Mouse (Mus musculus) left cerebral cortex, adult 8-10 months (tissue): ENCODE measurements at regions not wholly inside any gene's neighbourhood (a gene's known extent, or its start where the extent isn't known, plus 50 kb on each side); places are given as distances from the start of the nearest gene placed in this dataset.

Experiments
- DNase-seq, 2 experiments: peaks; one replicate each; pipeline ENCODE4 v3.0.0; 2022; ENCODE audit warnings: low spot score in 2 of 2

DNA sequence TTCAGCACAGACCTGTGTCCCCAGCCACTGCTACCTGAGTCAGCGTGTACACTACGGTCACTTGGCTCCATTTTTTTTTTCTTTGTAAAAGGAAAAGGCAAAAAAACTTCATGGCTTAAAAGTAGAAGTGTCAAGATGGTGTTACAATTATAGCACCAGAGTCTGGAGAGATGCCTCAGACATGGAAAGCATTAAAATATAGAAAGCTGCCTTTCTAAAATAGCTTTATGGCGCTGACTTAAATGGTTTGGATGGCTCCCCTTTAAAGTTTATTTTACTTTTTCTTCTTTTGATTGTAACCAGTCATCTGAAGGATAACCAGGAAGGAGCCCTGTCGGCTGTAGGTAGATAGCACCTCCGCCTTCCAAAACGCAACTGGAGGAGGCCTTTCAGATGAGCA is 79.0 kb upstream of the Jade1 start:
- DNase-seq: no peak

DNA sequence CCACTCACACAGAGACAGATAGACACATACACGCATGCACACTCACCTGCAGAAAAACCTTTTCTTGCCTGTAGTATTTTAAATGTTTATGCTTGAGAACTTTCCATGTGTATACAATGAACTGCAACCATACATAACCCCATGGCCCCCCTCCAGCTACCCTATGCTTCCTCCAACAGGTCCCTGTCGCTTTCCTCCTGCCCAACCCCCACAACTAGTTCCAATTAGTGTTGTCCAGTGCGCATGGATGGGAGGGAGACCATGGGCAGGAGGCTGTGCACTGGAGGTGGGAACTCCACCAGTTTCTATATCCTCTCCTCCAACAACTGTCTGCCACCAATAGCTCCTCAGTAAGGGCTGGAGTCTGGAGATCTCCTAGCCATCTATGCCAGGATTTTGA is 82.9 kb upstream of the Jade1 start:
- no peak for DNase-seq

DNA sequence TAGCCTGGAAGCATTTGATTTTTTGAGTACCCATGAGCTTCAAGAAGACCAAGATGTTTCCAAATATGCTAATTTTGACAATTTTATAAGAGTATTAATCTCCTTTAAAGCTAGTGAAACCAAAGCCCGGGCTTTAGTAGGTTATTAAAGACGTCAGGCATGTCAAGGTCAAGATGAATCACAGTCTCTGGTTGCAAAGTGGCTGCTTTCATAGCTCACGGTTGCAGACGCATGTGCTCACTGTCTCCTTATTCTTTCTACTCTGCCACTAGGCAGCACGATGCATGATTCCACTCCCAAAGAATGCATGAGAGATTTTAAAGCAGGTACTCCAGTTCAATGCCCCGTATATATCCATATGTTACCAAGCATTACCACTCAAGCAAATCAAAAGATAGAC is 86.4 kb upstream of the Jade1 start:
- no peak for DNase-seq

DNA sequence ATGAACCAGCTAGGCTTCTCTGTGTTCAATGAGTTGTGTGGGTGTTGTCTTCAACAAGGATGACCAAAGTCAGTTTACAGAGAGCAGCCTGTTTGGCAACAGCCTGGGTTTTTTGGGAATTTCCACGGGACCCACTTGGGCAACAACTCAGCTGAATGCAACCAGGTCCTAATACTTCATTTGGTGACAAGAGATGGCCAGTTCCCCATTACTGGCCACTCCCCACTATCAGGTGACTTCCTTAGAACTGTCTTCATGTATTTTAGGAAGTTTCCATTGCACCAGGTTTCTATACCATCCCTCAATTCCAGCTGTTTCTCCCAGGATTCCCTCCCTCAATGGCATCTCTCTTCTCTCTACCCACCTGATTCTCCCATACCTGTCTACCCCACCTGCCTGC is 87.7 kb upstream of the Jade1 start:
- no peak for DNase-seq

DNA sequence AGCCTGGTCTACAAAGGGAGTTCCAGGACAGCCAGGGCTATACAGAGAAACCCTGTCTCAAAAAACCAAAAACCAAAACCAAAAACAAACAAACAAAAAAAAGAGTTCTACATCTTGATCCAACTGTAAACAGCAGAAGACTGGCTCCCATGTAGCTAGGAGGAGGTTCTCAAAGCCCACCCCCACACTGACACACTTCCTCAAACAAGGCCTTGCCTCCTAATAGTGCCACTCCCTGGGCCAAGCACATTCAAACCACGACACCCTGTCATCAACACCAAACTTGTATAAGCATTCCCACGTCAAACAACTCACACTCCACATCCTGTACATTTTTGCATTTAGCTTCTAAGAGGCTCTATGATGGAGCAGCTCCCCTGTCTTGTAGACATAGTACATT is 89.6 kb upstream of the Jade1 start:
- no peak for DNase-seq

DNA sequence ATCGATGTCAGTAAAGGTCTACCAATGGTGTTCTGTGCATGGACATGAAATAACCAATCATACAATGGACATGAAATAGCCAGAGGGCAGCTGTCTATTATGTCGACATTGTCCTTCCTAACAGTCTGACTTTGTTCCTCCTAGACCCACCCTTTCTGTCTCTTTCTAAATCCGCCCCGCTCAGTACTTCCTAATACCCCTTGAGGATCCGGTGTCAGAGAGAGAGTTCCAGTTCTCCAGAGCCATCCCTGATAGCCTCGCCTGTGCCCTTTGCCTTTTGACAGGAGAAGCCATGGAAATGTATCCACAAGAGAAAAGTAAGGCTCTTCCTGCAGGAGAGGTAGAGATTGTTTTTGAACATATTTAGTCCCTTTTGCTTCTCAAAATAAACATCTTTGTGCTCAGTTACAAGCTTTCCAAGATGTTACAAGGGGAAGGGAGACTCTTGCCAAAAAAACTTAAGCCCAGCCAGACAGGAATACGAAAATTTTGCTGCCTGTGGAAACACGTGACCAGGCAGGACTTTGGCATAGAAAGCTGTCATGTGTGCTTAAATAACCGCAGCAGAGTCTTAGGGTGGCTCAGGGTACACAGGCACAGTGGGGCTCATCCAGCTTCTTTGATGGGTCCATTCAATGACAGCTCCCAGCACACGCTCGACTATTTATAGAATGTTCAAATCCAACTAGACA is 92.4 kb upstream of the Jade1 start:
- DNase-seq: no peak

DNA sequence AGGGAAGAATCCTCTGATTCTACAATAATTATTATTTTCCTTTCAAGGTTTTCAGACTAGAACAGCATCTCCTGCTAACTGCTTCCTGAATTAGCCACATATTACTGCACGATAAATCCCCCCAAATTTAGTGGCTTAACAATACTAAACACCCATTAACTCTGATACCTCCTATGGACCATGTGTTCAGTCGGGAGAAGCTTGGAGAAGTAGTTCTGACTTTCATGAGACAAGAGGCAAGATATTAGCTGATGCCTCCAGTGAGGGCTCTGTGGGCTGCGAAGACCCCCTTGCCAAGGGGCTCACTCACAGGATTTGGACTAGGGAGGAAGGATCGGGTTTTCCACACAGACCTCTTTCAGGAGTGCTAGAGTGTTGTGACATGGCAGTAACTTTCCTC is 95.4 kb upstream of the Jade1 start:
- no peak for DNase-seq

DNA sequence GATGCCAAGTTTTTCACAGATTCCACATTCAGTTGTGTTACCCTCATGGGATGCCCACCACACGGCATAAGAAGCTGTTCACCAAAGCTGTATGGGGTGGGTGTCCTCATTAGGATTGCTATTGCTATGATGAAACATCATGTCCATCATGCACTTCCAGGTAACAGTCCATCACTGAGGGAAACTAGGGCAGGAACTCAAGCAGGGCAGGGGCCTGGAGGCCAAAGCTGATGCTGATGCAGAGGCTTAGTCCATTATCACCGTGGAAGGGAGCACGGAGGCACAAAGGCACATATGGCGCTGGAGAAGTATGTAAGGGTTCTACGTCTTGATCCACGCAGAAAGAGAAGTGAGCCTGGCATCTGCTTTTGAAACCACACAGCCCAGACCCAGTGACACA is 97.4 kb upstream of the Jade1 start:
- DNase-seq: no peak

DNA sequence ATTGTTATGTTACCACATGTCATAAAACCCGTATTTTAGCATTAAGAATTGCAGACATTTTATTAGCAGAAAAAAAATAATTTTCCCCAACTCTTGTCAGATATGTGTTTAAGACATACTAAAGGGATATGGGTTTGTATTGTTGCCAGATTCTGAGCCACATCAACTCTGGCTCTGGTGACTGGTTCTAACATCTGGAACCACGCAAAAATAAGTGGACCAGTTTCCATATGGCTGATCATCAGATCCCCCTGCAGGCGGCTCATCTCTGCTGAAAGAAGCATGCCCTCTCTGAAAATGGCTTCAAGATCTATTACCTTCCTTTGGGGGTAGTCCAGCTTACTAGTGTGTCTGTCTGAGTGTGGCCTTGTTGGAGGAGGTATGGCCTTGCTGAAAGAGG is 102.0 kb upstream of the Jade1 start:
- DNase-seq: no peak

DNA sequence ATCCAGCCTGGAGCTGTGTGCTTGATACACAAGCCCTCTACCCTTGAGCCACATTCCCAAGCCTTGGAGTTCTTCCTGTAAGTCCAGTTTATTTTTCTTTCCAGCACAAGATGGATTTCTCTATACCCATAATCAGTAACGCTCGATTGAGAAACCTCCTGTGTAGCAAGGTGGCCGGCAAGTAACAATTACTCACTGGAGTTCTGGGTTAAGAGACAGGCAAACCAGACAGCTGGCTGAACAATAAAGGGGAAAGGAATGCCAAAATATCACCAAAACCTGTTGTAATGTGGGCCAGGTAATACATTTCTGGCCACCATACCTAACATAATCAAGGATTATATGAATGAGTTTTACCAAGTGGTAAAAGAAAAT is 102.8 kb upstream of the Jade1 start:
- DNase-seq: no peak

DNA sequence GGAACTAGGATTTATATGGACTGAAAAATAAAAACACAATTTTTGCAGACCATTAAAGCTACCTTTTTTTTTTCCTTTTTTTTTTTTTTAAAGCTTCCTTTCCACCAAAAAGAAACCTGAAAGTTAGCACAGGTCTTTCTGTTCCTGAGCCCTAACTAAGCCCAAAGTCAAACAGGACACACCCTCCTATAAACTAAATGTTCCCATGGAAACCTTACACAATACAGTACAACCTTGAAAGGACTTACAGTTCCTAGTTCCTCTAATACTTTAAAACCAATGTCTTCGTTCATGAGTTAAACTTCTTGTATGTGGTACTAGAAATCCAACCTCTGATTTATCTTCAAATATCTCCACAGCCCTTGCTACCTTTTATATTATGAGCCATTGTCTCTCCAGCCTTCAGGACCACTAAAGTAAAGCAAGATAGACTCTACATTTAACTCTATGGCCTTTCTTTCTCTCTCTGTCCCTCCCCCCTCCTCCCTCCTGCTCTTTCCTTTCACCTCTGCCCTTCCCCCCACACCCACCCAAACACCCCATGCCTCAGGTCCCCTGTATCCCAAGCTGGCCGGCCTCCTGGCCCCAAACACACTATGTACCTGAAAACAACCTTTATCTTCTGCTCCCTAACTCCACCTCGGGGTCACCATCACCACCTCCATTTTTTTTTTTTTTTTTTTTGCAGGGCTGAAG is 103.4 kb upstream of the Jade1 start:
- DNase-seq: no peak

DNA sequence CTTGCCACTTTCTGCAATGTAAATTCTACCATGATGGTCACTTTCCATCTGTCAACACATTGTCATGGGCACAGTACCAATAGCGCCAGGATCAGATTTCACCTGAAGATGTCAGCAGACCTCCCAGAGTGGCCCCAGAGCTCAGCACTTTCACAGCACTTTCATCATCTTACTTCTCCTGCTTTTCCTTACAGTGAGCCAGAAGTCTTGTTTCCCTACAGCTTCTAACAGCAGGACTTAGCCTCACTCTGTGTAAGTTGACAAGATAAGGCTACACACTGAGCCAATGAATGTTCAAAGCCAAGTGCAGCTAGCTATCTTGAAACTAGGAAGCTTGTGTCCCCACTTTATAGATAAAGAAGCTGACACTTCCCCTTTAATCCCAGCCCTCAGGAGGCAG is 104.8 kb upstream of the Jade1 start:
- no peak for DNase-seq

DNA sequence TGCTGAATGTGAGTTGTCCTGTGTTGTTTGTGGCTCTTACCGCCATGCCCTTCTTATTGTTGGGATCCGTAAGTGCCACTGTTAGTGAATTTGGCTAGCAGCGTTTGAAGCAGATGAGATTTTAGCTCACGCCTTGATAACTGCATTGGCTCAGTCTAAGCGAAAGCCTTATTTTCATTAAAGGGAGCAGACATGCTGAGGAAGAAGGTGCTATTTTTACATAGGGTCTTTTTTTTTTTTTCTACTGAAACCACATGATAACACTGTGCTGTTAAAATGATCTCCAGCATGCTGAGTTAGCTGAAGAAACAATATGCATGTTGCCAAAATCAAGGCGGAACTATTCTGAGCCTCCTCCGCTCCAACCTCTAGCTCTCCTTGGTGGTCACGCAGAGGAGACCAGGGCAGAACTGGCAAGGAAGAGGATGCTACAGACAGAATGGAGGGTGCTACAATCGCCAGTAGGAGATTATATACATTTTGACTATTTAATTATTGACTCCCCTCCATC is 111.2 kb upstream of the Jade1 start:
- DNase-seq: no peak

DNA sequence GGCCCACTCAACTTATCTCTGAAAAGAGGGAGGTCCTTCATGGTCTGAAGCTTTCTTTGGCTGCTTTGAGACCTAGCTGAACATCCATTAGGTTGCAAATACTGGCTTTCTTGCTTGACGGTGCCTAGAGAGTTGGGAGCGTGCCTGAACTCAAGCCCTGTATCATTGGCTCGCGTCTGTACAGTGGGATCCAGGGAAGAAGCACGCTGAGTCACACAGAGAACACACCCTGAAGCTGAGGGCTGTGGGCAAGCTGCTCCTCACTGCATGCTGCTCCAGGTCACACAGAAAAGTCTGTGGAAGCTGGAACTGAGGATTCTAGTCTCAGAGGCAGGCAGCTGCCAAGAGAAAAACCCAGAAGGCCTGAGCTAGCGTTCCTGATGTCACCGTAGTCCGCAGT is 119.3 kb upstream of the Jade1 start:
- no peak for DNase-seq

DNA sequence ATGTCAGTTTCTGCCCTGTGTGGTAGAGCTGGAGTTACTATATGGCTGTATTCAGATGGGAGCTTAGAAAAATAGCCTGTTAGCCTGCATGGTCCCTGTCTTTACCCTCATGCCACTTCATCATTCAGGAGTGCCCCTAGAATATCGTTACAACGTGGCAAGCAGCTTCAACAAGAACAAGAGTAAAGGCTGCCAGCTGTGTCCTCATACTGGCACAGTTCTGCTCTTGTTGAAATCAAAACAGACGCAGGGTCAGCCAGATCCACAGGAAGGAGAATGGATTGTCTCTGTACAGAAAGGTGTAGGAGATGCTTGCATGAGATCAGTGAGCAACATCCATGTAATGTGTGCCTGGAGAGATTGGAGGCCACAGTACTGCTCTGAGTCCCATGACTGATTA is 122.4 kb upstream of the Jade1 start:
- no peak for DNase-seq

DNA sequence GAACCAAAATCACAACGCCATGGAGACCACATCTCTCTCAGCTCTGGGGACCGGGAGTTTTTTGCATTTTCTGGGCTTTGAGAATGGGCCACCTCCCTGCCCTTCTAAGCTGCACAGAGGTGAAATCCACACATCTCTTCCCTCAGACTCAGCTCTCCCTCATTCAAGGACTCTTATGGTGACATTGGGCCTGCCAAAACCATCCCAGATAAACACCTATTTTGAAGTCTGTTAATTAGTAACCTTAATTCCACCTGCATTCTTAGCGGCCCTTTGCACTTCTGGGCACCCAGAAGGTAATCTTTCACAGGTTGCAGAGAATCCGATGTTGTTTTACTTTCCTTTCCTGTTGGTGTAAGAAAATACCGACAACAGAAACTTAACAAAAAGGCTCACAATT is 123.2 kb upstream of the Jade1 start:
- DNase-seq: no peak

DNA sequence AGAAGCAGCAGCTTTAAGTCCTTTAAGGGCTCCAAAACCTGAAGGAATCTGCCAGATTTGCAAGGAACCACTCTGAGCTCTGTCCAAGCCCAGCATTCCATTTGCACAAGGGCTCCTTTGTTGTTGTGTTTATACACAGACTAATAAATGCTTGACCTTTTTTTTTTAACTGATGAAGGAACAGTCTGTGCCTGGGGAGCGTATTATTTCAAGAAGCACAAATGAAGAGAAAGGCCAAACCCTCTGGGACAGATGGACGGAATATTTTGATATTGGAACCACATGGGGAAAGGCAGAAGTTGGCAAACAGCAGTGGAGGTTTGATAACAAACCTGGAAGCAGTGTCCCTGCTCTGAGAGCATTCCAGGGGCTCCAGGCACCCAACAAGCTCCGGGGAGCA is 125.3 kb upstream of the Jade1 start:
- no peak for DNase-seq

DNA sequence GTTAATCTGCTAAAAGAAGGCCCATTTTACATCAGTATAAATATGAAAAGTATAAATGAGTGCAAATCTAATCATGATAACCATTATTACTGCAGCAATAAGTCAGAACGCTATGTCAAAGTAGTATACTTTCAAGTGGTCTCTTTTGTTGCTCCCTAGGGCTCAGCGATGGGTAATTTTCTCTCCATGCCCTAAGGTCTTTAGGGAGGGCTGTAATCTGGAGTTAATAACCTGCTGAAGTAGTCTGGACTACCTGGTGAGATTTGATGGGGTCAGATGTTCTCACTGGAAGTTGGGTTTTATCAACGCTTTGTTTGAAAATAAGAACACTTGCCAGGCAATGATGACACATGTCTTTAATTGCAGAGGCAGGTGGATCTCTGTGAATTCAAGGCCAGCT is 128.6 kb upstream of the Jade1 start:
- no peak for DNase-seq

DNA sequence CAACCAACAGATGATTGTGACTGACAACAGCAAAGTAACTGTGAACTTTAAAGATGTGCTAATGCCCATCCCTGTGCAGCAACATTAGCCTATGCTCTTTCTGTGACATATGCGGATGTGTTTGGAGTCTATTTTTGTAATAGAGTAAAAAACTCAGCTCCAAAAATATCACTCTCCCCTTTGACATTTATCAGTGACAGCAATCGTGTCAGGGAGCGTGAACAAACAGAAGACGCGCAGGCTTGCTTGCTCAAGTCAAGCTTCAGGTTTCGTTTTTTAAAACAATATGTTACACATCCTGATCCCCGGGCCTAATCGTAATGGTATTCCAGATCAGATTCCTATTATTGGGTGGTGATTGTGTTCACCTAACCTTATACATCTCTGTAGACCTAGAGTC is 129.7 kb upstream of the Jade1 start:
- no peak for DNase-seq

DNA sequence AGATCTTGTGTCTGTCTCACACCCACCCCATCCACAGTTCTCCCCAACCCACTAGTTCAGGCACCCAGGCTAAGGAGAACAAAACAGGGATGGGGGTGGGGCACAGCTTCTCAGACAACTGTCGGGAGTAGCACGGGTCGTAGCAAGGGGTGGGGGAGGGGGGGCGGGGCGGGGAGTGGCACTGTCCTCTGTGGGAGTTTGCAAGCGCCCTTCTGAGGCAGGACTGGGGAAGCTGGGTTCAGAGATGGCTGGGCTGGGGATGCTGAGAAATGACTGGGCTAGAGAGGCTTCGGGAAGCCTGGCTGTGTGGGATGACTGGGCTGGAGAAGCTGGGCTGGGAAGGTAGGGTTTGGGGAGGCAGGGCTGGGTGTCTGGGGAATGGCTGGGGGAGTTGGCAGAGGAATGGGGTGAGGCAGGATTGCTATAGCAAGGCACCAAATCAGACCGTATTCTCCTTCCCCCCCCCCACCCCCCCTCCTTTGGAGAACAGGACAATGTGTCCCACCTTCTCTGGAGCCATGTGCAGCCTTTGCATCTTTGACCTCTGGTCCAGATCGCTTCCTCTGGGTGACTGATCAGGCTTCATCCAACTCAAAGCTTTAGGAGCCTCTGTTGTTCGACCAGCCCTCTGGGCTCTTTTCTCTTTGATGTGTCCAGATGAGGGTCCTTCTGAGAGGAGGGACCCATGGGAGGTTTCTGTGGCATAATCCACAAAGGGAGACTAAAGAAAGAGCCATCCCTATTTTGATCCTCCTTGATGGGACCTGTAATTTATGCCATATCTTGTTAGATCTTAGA is 131.2 kb upstream of the Jade1 start:
- DNase-seq: no peak

DNA sequence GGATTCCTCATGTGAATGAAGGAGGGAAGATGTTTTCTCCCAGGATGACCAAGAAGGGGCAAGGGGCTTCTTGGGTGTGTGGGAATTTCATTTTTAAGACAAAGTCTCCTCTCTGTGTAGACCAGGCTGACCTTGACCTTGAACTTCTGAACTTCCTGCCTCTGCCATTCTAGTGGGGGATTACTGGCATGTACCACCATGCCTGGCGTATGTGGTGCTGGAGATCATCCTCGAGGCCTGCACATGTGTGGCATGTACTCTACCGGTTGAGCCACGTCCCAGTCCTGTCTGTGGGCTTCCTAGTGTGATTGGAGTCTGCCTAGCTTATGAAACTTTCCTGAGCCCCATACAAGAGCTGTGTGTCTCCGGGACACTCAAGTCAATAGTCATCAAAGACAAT is 131.9 kb upstream of the Jade1 start:
- no peak for DNase-seq
